Mouse (Mus musculus) large intestine, adult 2 months (tissue): Measurements from ENCODE around the gene Pnliprp1. TPM values are rescaled to one million over a fixed set of nuclear protein-coding genes. Genes with fewer than 3 reads are reported as not detected.

Experiments used
- DNase-seq: peaks from one replicate; pipeline ENCODE4 v3.0.0-alpha.2; 2012; ENCODE audit warnings: low read depth, low spot score
- WGBS: fragments of 180-500 bp; shearing (Covaris S2); methylation state at CpG from one replicate; pipeline ENCODE4 v1.1.7; 2018; 5-methylcytosine and 5-hydroxymethylcytosine counted together
- polyA plus RNA-seq: library from polyadenylated mRNA; depleted of rRNA; stranded (reverse); fragments of >200 nt; gene quantifications from 2 replicates; pipeline ENCODE4 v1.2.3, GENCODE M21; 2012; rRNA removed

Gene Pnliprp1
- 1.1 and 1.2 TPM in 2 replicates for polyA plus RNA-seq

DNA sequence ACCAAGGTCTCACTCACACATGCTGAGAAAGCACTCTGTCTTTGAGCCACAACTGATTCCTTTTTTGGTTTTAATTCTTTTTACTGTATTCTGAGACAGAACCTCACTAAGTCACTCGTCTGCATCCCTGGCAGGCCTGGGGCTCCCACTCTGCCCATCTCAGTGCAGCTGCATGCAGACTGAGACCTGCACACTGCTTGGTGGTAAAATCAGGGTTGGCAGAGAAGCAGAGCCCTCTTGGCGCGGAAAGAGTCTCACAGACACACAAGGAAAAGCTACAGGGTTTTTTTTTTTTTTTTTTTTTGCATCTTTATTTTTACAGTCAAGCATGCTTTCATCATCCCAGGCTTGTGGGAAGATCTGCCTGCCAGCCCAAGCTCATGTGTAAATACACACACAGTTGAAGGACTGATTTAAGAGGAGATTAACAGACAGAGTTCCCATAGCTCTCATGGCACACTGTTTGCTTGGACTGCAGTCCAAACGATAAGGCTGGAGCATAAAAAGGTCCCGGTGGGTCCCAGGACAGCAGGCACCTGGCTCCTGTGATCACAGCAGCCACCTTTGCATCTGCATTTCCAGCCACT is at the start of gene Pnliprp1:
Pnliprp1 (plus strand) TSS at position 443 of the 587 bp plus-strand sequence.
- 16% methylated on average over 5 of the region's 5 CpGs for WGBS
- no peak for DNase-seq

DNA sequence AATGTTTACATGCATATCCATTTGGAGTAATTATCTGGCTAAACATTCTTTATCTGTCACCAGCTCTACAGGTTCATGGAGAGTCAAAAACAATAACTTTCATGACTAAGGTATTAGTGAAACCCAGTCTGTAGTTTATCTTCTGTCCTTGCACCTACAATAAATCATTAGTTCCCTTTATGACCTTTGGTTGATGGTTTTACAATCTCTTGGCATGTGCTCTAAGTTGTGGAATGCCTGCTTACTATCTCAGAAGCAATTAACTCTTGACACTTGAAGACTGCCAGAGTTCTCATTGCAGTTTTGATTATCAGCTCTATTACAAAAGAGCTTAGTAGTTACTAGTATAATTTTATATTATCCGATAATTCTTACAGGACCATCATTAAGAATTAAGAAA is 39.8 kb upstream of the Pnliprp1 start:
- 13% methylated on average over 1 of the region's 1 CpGs for WGBS
- DNase-seq, result no peak

DNA sequence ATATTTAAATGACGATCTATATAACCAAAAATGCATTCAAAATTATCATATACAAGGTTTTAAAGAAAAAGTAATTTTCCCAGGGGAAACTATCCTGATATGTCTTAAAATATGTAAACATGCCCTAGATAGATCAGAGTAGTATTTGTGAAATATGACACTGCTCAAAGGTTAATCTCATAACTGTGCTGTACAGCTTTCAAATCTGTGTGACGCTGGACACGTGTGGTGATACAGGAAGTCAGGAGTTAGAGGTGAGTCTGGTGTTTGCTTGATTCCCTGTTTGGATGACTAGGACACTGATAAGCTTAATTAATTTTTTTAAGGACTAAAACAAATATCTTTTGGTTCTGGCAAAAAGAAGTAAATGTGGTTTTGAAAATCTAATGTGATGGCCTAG is 33.4 kb upstream of the Pnliprp1 start:
- WGBS, result 57% methylated on average over 3 of the region's 3 CpGs
- no peak for DNase-seq

DNA sequence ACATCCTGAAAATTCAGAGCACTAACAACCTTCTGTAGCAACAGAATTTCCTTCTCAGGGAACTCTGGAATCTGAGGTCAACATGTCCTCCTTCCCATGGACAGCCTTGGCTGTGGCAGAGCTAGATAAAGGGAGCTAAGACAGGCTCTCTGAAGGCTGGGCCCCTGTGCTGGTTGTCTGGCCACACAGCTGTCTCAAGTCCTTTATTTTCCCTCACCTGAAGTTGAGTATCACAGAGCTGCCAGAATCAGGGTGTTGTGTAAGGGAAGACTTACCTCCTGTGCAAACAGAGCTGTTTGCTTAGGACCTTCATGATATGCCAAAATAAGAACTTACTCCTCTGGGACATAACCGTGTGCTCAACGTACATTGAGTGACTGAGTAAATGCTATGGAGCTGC is 32.5 kb upstream of the Pnliprp1 start:
- 30% methylated on average over 2 of the region's 2 CpGs for WGBS
- DNase-seq, result no peak

DNA sequence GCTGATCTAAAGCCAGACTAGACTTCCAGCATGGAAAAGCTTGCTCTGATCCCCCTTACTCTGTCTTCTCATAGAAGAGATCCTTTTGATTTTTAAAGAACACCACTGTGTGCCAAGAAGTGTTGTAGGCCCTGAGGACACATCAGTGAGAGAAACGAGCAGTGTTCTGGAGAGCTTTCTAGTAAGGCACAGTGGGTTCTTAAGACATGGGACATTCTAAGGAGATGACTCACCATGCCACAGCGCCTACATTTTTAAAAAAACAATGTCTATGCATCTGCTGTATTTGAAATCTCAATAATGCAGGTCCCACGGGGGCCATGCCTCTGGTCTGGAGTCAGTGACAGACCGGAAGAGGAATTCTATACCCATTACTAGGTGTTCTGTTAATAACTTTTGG is 24.1 kb upstream of the Pnliprp1 start:
- DNase-seq, result no peak
- 76% methylated on average over 4 of the region's 4 CpGs for WGBS

DNA sequence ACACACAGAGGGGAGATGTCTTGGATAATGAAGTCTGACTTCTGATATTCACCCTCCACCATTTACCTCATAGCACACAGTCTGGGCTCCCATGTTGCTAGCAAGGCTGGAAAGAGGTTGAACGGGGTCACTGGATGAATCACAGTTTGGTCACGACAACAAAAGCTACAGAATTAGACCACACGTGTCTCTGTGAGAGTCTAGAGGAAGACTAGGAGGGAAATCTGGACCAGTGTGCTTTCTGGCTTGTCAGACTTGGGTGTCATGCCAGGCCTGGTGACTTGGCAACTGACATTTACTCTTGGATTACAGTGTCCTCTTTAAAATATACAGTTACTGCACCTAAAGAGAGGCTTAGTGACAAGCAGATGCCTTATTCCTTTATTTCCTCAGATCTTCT is 20.1 kb upstream of the Pnliprp1 start:
- 62% methylated on average over 3 of the region's 3 CpGs for WGBS
- DNase-seq, result no peak

DNA sequence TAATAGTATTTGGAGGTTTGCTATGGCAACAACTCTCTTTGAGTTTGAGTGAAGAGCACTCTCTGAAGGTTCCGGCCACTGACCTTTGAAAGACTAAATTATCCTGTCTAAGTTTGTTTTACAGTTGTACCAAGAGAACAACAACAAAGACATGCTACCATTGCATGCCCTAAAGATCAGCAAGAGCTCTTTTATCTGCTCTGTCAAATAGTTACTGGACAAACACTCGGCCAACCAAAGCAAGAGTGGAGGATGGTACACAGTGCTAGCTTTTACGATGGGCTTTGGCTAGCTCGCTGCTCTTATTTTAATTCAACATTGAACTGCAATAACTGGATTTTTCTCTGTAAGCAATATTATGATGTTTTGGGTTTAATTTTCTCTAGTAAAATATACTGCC is 10.8 kb upstream of the Pnliprp1 start:
- 61% methylated on average over 4 of the region's 4 CpGs for WGBS
- DNase-seq, result no peak

DNA sequence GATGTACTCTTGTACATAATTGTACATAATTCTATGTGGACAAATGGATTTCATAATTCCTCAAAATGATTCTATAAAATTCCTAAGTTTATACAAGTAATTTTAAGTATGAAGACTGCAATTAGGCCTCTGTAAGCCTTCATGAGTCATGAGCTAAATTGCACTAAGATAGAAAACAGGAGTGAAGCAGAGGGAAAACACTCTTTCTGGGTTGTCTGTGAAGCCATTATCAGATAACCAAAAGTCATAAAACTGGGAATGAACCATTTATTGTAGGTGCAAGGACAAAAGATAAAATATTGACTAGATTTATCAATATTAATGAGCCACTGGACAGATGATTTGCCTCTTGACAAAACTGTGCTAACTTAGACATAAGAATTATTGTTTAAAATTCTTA is 8.2 kb upstream of the Pnliprp1 start:
- no peak for DNase-seq

DNA sequence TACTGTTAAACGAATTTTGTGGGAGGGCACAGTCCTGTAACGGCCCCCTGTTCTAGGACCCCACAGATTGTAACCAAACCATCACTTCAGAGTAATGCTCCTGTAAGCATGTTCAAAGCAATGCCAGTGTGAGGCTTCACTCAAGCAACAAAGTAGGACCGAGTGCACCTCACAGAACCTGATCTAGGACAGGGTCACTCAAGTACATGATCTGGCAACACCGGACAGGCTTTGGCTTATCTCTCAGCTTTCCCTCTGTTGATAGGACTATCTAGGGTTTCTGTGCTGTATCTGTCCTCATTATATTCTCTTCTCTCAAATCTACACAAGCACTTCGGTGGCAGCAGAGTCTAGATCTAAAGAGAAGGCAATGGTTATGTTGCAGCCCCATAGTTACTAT is 2.1 kb upstream of the Pnliprp1 start:
- DNase-seq, result no peak
- 60% methylated on average over 5 of the region's 5 CpGs for WGBS

DNA sequence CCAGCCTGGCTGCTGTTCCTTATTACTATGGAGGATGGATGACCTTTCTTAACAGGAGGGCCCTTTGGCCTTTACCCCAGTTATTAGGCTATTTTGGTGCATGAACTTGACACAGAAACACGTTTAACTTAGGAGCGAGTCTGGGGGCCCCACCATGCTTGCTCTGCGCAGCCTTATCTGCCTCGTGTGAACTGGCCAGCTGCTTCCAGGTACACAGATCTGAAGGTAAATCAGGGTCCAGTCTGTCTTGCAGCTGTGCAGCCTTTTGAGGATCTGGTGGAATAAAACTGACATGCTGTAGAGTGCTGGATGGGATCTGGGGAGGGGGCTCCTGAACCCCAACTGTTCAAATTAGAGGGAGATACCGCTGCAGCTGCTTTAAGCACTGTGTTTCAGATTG is 931 bp upstream of the Pnliprp1 start:
- WGBS, result 69% methylated on average over 5 of the region's 5 CpGs
- DNase-seq, result no peak

DNA sequence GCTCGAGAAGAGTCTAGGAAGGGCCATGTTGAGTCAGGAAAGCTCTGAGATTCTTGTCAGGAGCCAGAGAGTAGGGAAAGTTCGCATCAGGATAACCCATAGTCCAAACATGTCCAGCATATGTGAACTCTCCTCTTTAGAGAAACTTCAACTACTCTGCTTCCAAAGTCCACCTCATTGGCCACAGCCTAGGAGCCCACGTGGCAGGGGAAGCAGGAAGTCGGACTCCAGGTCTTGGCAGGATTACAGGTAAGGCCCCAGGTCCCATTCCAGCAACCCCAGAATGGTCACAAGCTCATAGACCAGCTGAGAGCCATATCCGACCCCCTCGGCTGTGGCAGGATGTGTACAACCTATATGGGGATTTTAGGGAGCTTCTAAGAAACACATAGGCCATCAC is 4.5 kb downstream of the Pnliprp1 start:
- no peak for DNase-seq
- 61% methylated on average over 6 of the region's 6 CpGs for WGBS

DNA sequence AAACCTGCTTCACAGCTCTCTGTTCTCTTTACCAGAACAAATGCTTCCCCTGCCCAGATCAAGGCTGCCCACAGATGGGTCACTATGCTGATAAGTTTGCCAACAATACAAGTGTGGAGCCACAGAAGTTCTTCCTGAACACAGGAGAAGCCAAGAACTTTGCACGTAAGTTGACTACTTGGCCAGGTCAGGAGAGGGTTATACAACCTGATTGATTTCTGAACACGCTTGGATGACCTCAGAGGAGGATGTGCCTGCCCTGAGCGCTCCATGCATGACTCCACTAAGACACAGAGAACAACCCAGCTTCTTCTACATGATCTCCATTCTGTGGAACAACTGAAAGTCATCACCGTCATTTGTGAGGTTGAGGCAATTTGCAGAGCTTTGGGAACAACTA is 9.4 kb downstream of the Pnliprp1 start:
- WGBS, result 87% methylated on average over 4 of the region's 4 CpGs
- no peak for DNase-seq

DNA sequence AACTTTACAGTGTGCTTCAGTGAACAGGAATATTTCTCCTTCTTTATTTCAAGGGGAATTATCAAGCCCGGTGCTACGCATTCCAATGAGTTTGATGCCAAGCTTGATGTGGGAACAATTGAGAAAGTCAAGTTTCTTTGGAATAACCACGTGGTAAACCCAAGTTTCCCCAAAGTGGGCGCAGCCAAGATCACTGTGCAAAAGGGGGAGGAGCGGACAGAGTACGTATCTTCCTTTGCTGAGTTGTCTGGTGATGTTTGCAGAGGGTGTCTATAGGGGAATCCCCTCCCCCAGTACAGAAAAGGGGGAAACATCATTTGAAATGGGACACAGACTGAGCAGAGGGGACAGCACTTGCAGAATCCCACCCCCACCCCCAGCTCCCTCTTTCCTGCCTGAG is 12.3 kb downstream of the Pnliprp1 start:
- no peak for DNase-seq
- 81% methylated on average over 6 of the region's 6 CpGs for WGBS

DNA sequence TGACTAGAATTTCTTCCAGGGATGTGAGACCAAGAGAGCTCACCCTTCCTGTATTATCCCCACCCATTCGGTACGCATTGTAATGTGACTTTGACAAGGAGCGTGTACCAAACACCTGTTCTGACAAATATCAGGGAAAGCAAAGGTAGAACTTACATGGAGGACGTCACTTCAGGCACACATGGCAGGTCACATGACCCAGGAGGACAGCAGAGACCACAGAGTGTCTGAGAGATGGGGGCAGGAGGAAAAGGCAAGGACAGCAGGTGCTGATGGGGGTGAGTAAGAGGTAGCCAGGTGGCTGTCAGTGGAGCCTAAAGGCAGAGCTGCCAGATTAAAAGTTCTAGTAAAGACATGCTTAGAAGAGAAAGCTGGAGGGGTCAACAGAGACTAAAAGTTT is 14.0 kb downstream of the Pnliprp1 start:
- no peak for DNase-seq
- WGBS, result 76% methylated on average over 4 of the region's 4 CpGs

DNA sequence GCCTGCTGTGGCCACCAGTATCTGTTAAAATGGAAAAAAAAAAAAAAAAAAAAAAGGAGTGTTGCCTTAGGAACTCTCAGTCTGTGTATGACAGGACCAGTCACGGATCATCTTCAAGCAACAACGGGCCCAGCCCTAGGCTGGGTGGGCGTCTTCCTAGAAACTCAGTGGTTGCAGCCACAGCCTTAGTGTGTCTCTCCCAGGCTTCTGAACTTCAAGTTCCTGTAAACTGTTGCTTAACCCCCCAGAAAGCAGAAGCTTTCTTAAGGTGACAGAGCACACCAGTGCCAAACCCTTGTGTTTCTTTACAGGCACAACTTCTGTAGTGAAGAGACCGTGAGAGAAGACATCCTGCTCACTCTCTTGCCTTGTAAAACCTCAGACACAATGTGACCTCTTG is 15.0 kb downstream of the Pnliprp1 start:
- 45% methylated on average over 4 of the region's 4 CpGs for WGBS
- no peak for DNase-seq

DNA sequence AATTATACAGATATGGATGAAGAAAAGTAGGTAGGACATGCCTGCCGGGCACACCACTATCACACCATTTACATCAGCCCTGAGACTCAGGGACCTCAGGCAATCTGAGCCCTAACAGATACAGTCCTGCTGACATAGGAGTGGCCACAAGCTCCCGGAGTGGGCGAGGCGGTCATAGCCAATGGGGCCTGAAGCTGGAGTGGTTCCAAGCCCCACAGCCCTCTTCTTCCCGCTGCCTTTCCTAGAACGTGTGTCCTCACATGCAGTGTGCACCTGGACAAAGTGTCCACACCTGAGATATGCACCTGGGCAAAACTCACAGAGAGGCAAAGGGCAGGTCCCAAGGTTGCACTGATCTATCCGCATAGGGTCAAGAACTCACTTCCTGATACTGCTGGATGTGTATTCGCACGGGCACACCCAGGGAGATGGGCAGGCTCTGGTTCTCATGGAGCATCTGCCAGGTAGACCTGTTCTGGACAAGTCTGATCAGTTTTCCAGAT is 18.9 kb downstream of the Pnliprp1 start:
- DNase-seq, result no peak
- 33% methylated on average over 9 of the region's 9 CpGs for WGBS

DNA sequence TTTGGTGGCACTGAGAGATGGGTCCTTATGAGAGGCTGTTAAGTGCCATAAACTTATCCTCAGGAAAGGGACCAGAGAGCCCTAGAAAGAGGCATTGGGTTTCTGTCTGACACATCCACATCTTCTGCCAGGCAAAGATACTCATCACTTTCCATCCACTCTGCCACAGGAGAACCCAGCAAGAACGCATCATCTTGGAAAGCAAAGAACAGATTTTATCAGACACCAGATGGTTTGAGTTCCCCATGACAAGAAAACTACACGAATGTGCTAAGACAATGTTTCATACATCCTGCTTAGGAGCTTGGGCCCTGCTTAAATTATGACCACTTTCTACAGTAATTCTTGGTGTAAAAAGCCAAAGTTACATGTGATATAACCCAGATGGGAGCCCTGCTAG is 22.1 kb downstream of the Pnliprp1 start:
- no peak for DNase-seq
- WGBS, result 75% methylated on average over 2 of the region's 2 CpGs

DNA sequence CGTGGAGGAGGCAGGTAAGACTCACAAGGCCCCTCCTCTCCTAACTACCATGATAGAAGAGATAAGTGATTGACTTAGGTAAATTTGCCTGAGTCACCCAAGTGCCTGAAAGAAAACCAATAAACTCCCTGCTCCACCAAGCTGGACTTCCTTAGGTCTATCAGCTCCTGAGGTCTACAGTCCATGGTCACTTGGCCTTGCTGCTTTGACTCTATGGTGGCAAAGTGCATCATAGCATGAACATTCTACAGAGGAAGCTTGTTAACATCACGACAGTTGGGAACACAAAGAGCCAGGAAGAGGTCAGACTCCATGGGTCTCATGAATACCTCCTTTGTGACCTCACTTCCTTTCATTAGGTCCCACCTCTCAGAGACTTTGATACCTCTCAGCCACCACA is 22.8 kb downstream of the Pnliprp1 start:
- 45% methylated on average over 2 of the region's 2 CpGs for WGBS
- no peak for DNase-seq

DNA sequence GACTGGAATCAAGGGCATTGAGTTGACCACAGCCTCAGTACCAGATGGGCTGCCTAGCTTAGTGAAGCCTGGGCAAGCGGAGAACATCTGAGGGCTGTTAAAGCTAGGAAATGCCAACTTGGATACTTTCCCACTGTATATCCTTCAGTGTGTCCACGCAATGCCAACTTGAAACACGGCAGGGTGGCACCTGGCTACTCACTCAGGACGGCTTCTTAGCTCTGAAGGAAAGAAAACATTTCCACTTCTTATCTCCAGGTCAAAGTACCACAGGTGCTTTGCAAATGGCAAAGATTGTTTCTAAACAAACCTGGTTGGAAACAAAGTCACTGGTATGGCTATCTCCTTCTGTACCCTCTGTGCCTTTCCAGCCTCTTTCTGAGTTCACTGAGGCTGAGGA is 30.2 kb downstream of the Pnliprp1 start:
- 34% methylated on average over 4 of the region's 4 CpGs for WGBS
- peak; percentile 53 for DNase-seq

DNA sequence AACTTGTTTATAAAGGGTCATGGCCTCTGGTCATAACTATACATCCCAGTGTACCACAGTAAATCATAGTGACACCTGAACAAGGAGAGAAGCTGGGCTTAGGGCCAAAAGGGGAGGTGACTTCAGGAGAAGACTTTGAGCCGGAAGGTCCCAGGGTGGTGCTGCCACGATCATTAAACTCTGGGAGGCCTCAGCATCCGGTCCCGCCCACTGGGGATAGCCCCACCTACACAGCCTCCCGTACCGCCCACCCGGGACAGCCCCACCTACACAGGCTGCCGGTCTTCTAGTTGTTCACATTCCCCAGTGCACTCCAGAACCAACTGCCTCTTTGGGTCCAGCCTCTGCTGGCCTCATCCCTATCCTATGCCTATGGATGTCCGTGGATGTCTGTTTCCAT is 30.7 kb downstream of the Pnliprp1 start, which contains the start of gene Pnliprp2:
Pnliprp2 (plus strand) TSS at position 297 of the 400 bp plus-strand sequence.
- peak; percentile 94 for DNase-seq

DNA sequence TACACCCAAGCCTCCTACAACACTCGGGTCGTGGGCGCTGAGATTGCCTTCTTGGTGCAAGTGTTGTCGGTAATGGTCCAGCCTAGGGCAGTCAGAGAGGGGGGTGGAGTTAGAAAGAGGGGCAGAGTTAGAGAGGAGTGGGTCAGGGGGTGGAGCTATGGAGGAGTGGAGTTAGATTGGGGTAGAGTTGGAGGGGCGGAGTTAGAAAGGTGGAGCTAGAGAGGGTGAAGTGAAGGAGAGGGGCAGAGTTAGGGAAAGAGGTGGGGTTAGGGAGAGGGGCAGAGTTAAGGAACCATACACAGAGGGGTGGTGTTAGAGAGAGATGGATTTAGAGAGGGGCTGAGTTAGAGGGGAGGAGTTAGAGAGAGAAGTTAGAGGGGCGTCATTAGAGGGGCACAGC is 33.6 kb downstream of the Pnliprp1 start:
- 60% methylated on average over 6 of the region's 6 CpGs for WGBS
- no peak for DNase-seq

More for the DNA sequence above, 30.7 kb downstream of the Pnliprp1 start, which contains the start of gene Pnliprp2:
- WGBS, result 18% methylated on average over 9 of the region's 9 CpGs
